Mouse (Mus musculus) sigmoid colon, adult 10 weeks (tissue): Measurements from ENCODE around the gene Fchsd2. TPM values are rescaled to one million over a fixed set of nuclear protein-coding genes. Genes with fewer than 3 reads are reported as not detected.

ENCODE experiments used
- polyA plus RNA-seq: library from polyadenylated mRNA; stranded (reverse); fragments of 350-450 nt; fragmentation: Illumina TruSeq; extraction: RNeasy Lipid Tissue Mini Kit (QIAGEN cat#74804); gene quantifications from one replicate; pipeline ENCODE4 v1.2.3, GENCODE M21; 2014; ENCODE audit warnings: low read depth, low replicate concordance

The Fchsd2 gene
- 224 TPM for polyA plus RNA-seq

GRCm38 (mm10) chr7:101092618-101093017 is at the start of gene Fchsd2:
TSS of gene Fchsd2 (plus strand) at chr7:101092863.

DNA sequence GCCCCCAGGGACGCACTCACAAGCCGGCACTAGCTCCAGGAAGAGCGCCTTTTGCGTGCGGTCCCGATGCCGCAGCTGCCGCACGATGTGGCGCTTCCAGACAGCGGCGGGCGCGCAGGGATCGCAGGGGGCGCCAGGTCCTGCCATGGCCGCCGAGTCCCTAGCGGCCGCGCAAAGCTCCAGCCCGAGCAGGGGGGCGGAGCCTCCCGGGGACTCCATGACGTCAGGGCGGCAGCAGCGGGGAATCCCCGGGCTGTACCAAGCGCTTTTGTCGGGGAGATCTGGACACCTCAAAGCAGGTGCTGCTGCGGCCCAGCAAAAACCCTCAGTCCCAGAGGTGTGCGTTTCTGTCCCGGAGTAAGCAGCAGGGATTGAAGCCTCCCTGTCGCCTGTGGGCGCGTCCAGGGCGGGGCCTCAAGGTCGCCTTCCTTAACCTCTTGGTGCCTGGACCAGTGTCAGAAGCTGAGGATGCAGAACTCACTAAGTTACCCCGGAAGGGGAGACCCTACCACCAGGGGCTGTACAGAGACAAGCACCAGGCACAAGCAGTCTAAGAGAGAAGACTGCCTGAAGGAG is 209.3 kb downstream of the Fchsd2 start, which contains the start of gene Atg16l2:
Gene Atg16l2 (minus strand): TSS at position 371 of the 576 bp plus-strand sequence.

DNA sequence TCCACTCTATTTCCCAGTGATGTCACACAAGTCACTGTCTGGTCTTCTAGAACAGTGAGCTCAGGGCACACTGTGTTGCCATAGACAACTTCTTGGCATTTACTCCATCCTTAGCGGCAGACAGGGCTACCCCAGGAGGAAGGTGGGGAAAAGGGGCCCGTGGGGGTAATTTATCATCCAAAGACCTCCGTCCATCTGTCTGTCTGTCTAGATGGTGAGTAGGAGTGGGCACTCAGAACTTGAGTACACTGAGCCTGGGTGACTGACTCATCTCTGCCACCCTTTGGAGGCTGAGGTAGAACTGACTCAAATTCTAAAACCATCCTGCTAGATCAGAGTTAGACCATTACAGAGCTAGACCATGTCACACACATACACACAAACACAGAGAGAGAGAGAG is 224.4 kb downstream of the Fchsd2 start, which contains the start of gene Stard10:
Gene Stard10 (plus strand): TSS at position 73 of the 400 bp plus-strand sequence.

Other genes with a start within 250 kb of the Fchsd2 start
- gene Relt, start 229.4 kb upstream of the Fchsd2 start, polyA plus RNA-seq: not detected
- 0.69 TPM for gene Arhgef17, start 160.8 kb upstream of the Fchsd2 start, polyA plus RNA-seq
- gene P2ry6, start 118.2 kb upstream of the Fchsd2 start, polyA plus RNA-seq: 5.5 TPM
- gene P2ry2, start 80.0 kb upstream of the Fchsd2 start, polyA plus RNA-seq: 2.8 TPM
- gene Atg16l2, start 209.4 kb downstream of the Fchsd2 start, polyA plus RNA-seq: 2.6 TPM
- gene Stard10, start 224.2 kb downstream of the Fchsd2 start, polyA plus RNA-seq: 39.0 TPM